Mouse (Mus musculus) stomach, embryonic 15.5 days (tissue): ENCODE data around the gene B9d2. TPM values are rescaled to one million over a fixed set of nuclear protein-coding genes. Genes with fewer than 3 reads are reported as not detected.
A peak's percentile ranks its signal among the peaks of the same experiment; 100 is the strongest.

Source experiments
- ATAC-seq: fragments of 200-750 bp; cut with Nextera tagmentation; 2 replicates; pipeline ENCODE4 v1.8.0; 2017; ENCODE audit warnings: low read depth, moderate number of reproducible peaks, moderate TSS enrichment; ENCODE audit not compliant: insufficient read depth, low FRiP score
- H3K27ac ChIP-seq: fragments of 300-500 bp; sonication (generic); 2 replicates; pipeline ENCODE4 v1.5.1; 2015; ENCODE audit warnings: mild to moderate bottlenecking, inconsistent platforms
- H3K27me3 ChIP-seq: fragments of 300-500 bp; sonication (generic); replicated peaks from 2 replicates; pipeline ENCODE4 v1.6.1; 2015; ENCODE audit warnings: inconsistent platforms
- H3K36me3 ChIP-seq: fragments of 300-500 bp; sonication (generic); 2 replicates; pipeline ENCODE4 v1.6.1; 2015; ENCODE audit warnings: inconsistent platforms
- H3K4me1 ChIP-seq: fragments of 300-500 bp; sonication (generic); 2 replicates; pipeline ENCODE4 v1.6.1; 2015; ENCODE audit warnings: inconsistent platforms
- H3K4me2 ChIP-seq: fragments of 300-500 bp; sonication (generic); 2 replicates; pipeline ENCODE4 v1.6.1; 2015; ENCODE audit warnings: mild to moderate bottlenecking, inconsistent platforms
- H3K4me3 ChIP-seq: fragments of 300-500 bp; sonication (generic); replicated peaks from 2 replicates; pipeline ENCODE4 v1.5.1; 2015; ENCODE audit warnings: inconsistent platforms
- H3K9ac ChIP-seq: fragments of 300-500 bp; sonication (generic); 2 replicates; pipeline ENCODE4 v1.6.1; 2015; ENCODE audit warnings: inconsistent platforms
- H3K9me3 ChIP-seq: fragments of 300-500 bp; sonication (generic); 2 replicates; pipeline ENCODE4 v1.6.1; 2016; ENCODE audit warnings: inconsistent platforms
- WGBS: fragments of 180-500 bp; shearing (Covaris S2); methylation state at CpG from one replicate; pipeline ENCODE4 v1.1.7; 2015; 5-methylcytosine and 5-hydroxymethylcytosine counted together
- polyA plus RNA-seq: library from polyadenylated mRNA; unstranded; fragments of >200 nt; fragmentation: Nextera tagmentation; extraction: Ambion mirVana; gene quantifications from 2 replicates; pipeline ENCODE4 v1.2.1, GENCODE M21; 2015

The B9d2 gene
- polyA plus RNA-seq, 1 experiment from 2014 or later: 25.3 TPM

GRCm38 (mm10) chr7:25675405-25675804 lies 5.2 kb upstream of the B9d2 start:
- WGBS: 46% methylated on average over 6 of the region's 6 CpGs
- ATAC-seq: no peak
- H3K9ac ChIP-seq: no peak overlapping the region
- H3K27me3 ChIP-seq: peaks cover 23% of the 10 kb centered on the region
- no peaks in the 10 kb centered on the region for H3K9me3 ChIP-seq
- no peak overlapping the region for H3K27ac ChIP-seq
- peaks cover 17% of the 10 kb centered on the region for H3K4me1 ChIP-seq
- H3K36me3 ChIP-seq: no peaks in the 10 kb centered on the region
- peak overlapping the region; percentile 73; the same call in 1 of the 2 replicates for H3K4me2 ChIP-seq
- H3K4me3 ChIP-seq: no peak overlapping the region

GRCm38 (mm10) chr7:25676085-25676781 lies 4.3 kb upstream of the B9d2 start:
- no peaks in the 10 kb centered on the region for H3K9me3 ChIP-seq
- no peak overlapping the region for H3K4me2 ChIP-seq
- no peak overlapping the region for H3K4me3 ChIP-seq
- H3K4me1 ChIP-seq: peaks cover 18% of the 10 kb centered on the region
- H3K36me3 ChIP-seq: no peaks in the 10 kb centered on the region
- no peak for ATAC-seq
- H3K27me3 ChIP-seq: peaks cover 23% of the 10 kb centered on the region
- WGBS: 51% methylated on average over 15 of the region's 15 CpGs
- H3K27ac ChIP-seq: no peak overlapping the region
- H3K9ac ChIP-seq: no peak overlapping the region

- Histone ChIP-seq H3K27me3 (peaks cover 23% of the 10 kb centered on the region), H3K4me2 (no peak overlapping the region), H3K9me3 (no peaks in the 10 kb centered on the region), H3K27ac (no peak overlapping the region), H3K4me3 (no peak overlapping the region), H3K9ac (no peak overlapping the region), H3K4me1 (peaks cover 18% of the 10 kb centered on the region), H3K36me3 (no peaks in the 10 kb centered on the region)
- 89% methylated on average over 7 of the region's 7 CpGs for WGBS
- ATAC-seq: no peak
These were observed 3.6 kb upstream of the B9d2 start for GRCm38 (mm10) chr7:25677013-25677412.

GRCm38 (mm10) chr7:25679971-25680370 lies 609 bp upstream of the B9d2 start:
- 3% methylated on average over 6 of the region's 6 CpGs for WGBS
- ATAC-seq: no peak
- peaks cover 12% of the 10 kb centered on the region for H3K4me1 ChIP-seq
- no peak overlapping the region for H3K9ac ChIP-seq
- peak overlapping the region; percentile 68 for H3K4me3 ChIP-seq
- peaks cover 6% of the 10 kb centered on the region for H3K27me3 ChIP-seq
- no peaks in the 10 kb centered on the region for H3K36me3 ChIP-seq
- no peaks in the 10 kb centered on the region for H3K9me3 ChIP-seq
- peak overlapping the region; percentile 70 for H3K4me2 ChIP-seq
- peak overlapping the region; percentile 94 for H3K27ac ChIP-seq

- WGBS: 53% methylated on average over 15 of the region's 15 CpGs
- peak overlapping the region; percentile 70 for H3K4me2 ChIP-seq
- H3K27ac ChIP-seq: no peak overlapping the region
- H3K4me1 ChIP-seq: peaks cover 11% of the 10 kb centered on the region
- no peaks in the 10 kb centered on the region for H3K36me3 ChIP-seq
- H3K9ac ChIP-seq: no peak overlapping the region
- H3K27me3 ChIP-seq: no peaks in the 10 kb centered on the region
- ATAC-seq: no peak
- H3K9me3 ChIP-seq: no peaks in the 10 kb centered on the region
- H3K4me3 ChIP-seq: peak overlapping the region; percentile 68
These were observed 1.0 kb downstream of the B9d2 start for GRCm38 (mm10) chr7:25681341-25682231.

- no peak for ATAC-seq
- H3K9me3 ChIP-seq: no peaks in the 10 kb centered on the region
- 55% methylated on average over 7 of the region's 7 CpGs for WGBS
- H3K4me2 ChIP-seq: 0 out of 2 replicates have a peak overlapping the region, but pooled peaks have one; percentile 9
- no peak overlapping the region for H3K9ac ChIP-seq
- no peaks in the 10 kb centered on the region for H3K36me3 ChIP-seq
- 0 out of 2 replicates have a peak overlapping the region, but pooled peaks have one; percentile 12 for H3K27ac ChIP-seq
- H3K4me1 ChIP-seq: peaks cover 24% of the 10 kb centered on the region
- no peak overlapping the region for H3K4me3 ChIP-seq
- H3K27me3 ChIP-seq: peaks cover 6% of the 10 kb centered on the region; the same call in 1 of the 2 replicates
These were observed 3.0 kb downstream of the B9d2 start for GRCm38 (mm10) chr7:25683474-25684180.

- Histone ChIP-seq H3K9me3 (no peaks in the 10 kb centered on the region), H3K4me1 (peaks cover 33% of the 10 kb centered on the region), H3K4me2 (no peak overlapping the region), H3K4me3 (no peak overlapping the region), H3K27me3 (peaks cover 6% of the 10 kb centered on the region; the same call in 1 of the 2 replicates), H3K27ac (no peak overlapping the region), H3K36me3 (no peaks in the 10 kb centered on the region), H3K9ac (no peak overlapping the region)
- WGBS: 81% methylated on average over 6 of the region's 6 CpGs
- ATAC-seq: no peak
These were observed 4.1 kb downstream of the B9d2 start for GRCm38 (mm10) chr7:25684659-25685058.

- Histone ChIP-seq H3K4me2 (peak overlapping the region; percentile 97), H3K27ac (no peak overlapping the region), H3K27me3 (peaks cover 6% of the 10 kb centered on the region; the same call in 1 of the 2 replicates), H3K9ac (no peak overlapping the region), H3K4me1 (peaks cover 34% of the 10 kb centered on the region), H3K36me3 (no peaks in the 10 kb centered on the region), H3K9me3 (no peaks in the 10 kb centered on the region), H3K4me3 (peak overlapping the region; percentile 73)
- WGBS: 68% methylated on average over 21 of the region's 21 CpGs
- no peak for ATAC-seq
These were observed 5.4 kb downstream of the B9d2 start for GRCm38 (mm10) chr7:25685926-25686470.

- Histone ChIP-seq H3K4me1 (peaks cover 34% of the 10 kb centered on the region), H3K27me3 (peaks cover 6% of the 10 kb centered on the region; the same call in 1 of the 2 replicates), H3K9me3 (no peaks in the 10 kb centered on the region), H3K4me2 (peak within 1 kb of the TSS; percentile 97), H3K9ac (peak within 1 kb of the TSS; percentile 71), H3K4me3 (peak within 1 kb of the TSS; percentile 73), H3K27ac (peak within 1 kb of the TSS; percentile 84), H3K36me3 (no peaks in the 10 kb centered on the region)
- WGBS: under 1% methylated on average over 65 of the region's 69 CpGs
- ATAC-seq: peak; percentile 16; the same call in 1 of the 2 replicates
These were observed 6.3 kb downstream of the B9d2 start, which contains the start of gene Tgfb1 for GRCm38 (mm10) chr7:25686680-25687531. Tgfb1 (plus strand) TSS chr7:25687002.

- Histone ChIP-seq H3K4me1 (peaks cover 34% of the 10 kb centered on the region), H3K27ac (peak overlapping the region; percentile 84), H3K4me3 (peak overlapping the region; percentile 73), H3K4me2 (peak overlapping the region; percentile 97), H3K9me3 (no peaks in the 10 kb centered on the region), H3K9ac (peak overlapping the region; percentile 71), H3K36me3 (no peaks in the 10 kb centered on the region), H3K27me3 (peaks cover 6% of the 10 kb centered on the region; the same call in 1 of the 2 replicates)
- ATAC-seq: no peak
- WGBS: under 1% methylated on average over 47 of the region's 47 CpGs
These were observed 7.3 kb downstream of the B9d2 start for GRCm38 (mm10) chr7:25687811-25688401.
